Mouse (Mus musculus) embryo, embryonic 11 days (tissue): Measurements from ENCODE around the gene Stxbp1.

ENCODE experiments used
- DNase-seq: peaks from one replicate; pipeline ENCODE4 v3.0.0-alpha.2; 2015

The Stxbp1 gene

DNA sequence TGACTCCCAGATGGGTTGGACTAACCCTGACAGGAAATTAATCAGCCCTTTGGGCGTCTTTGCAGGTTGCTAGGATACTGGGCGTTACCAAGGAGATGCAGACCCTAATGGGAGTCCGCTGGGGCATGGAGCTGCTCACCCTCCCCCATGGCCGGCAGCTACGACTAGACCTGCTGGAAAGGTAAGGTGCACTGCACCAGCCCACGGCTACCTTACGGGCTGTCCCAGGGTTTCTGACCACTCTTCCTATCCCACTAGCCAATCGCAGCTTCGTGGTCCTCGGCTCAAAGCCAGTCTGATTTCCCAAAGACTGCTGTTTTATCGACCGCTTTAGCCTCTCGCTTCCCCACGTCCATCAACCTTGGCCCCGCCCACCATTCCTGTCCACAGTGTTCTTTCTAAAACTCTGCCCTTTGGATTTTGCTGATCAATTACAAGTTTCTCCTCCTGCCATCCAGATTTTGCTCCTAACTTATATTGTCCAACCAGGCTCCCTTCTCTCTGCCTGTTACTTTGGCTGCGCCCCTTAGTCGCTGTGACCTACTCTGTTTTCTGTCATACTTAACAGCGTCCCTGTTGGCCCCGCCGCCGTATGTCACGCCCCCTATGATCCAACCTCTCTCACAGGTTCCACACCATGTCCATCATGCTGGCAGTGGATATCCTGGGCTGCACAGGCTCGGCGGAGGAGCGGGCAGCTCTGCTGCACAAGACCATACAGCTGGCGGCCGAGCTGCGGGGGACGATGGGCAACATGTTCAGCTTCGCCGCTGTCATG, 96.0 kb downstream of the Stxbp1 start:
- DNase-seq: peak; percentile 87

DNA sequence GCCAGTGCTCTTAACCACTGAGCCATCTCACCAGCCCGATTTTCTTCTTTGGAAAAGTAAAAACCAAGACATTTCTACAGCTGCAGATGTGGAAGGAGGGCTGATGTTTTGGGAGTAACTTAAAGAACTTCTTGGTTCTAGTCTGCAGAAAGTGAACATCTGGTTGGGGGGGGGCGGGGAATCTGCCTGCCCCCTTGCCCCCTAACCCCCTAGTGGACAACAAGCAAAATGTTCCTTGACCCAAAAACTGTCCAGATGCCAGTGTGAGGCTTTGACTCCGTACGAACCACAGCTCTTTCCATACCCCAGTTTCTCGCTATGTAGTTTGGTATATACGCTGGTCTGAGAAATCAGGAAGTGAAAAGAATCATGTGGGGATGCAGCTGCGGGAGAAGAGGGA, 96.8 kb downstream of the Stxbp1 start:
- no peak for DNase-seq

DNA sequence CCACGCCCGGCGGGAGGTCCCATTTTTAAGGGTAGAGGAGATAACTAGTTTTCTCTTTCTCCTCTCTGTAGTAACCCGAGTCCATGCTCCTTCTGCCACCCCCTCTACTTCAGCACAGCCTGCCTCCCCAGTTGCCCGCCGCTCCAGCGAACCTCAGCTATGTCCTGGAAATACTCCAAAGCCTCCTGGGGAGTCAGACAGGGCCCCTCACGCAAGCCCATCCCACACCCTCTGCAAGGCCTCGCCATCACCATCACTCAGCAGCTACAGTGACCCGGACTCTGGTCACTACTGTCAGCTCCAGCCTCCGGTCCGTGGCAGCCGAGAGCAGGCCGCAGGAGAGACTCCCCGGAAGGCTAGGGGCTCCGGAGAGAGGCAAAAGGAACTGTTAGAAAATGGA, 98.0 kb downstream of the Stxbp1 start:
- no peak for DNase-seq

DNA sequence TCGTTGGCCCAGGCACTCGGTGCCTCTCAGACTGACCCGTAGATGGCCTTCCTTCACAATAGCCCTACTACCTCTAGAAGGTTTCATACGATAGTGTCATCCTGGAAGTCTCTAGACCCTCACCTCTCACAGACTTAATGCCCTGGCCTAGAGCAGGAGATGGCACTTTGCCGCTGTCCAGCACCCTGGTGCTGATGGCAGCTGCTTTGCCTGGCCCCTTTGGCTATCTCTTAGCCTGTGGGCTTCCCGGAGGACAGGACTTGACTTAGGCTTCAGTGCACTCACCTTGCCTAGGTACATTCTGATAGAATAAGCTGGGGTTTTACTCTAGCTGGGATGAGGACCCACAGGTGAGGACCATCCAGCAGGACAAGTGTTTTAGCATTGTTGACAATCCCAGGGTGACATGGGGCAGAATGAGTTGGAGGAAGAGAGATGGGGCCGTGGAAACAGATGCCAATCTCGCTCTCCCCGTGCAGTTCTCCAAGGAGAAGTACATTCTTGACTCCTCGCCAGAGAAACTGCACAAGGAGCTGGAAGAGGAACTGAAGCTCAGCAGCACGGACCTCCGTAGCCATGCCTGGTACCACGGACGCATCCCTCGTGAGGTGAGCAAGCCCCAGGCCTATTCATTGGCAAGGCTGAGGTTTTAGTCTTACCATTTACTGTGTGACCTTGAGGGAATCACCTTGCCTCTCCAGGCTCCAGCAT, 102.6 kb downstream of the Stxbp1 start:
- DNase-seq: no peak

DNA sequence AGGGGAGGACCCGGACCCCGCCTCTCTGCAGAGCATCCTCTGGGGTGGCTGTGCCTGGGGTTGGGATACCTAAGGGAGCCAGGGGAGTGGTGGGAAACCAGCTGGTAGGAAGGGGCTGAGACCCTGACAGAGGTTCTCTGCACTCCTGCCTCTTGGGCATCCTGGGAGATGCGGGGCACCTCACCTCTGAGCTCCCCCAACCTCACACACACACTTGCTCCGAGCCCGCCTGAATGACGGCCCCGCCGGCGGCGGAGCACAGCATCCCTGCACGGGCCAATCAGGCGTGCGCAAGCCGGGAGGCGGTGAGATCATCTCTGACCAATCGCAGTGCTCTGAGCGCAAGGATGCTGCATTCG, 104.9 kb downstream of the Stxbp1 start:
- peak; percentile 87 for DNase-seq

DNA sequence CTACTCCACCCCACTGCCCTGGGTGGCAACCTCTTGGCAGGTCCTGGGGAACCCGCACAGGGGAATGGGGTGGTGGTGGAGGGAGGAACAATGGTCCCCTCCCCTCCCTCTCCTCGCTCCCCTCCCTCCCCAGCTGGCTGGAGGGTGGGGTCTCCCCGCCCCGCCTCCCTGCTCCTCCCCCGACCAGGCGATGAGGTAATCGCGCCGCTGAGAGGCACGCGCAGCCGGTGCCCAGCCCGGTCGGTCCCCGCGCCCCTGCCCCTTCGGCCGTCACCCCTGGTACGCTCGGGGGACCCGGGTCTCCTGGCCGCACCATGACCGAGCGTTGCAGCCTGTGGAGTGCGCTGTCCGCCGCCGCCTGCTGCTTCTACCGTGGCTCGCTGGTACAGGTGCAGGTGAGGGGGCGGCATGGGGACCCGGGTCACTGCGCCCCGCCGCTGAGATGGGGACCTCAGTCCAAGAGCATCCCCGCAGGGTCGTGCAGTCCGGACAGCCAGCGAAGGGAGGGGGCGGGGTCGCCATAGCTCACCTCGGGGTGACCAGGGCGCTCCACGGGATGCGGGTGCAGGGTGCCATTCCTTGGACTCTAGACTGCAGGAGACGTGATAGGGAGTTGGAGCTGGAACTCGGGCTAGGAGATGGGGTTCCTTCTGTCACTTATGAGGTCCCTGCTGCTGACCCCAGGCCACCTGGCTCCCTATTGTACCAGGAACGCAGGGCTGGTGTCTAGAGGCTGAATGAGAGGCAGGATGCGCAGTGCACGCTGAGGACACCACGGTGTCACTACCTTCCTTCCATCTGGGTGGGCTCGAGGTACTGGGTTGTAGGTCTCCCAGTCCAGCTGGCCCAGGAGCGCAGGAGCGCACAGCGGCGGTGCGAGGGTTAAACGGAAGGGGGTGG, 105.5 kb downstream of the Stxbp1 start:
- peak; percentile 78 for DNase-seq

DNA sequence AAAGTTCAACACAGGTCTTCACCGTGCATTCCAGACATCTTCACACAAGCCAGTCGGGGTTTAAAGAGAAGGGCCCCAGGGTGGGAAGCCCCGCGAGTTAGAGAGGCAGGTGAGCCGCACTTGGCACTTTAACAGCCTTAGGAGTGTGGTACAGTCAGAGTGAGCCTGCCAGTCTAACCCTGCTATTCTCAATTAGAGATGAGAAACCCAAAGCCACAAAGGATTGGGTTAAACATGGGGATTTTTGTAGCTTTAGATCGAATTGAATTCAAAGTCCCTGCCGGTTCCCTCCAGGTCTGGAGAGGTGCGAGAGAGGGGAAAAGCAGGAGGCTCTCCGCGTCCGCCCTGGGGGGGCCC, 106.2 kb downstream of the Stxbp1 start, which contains the start of gene 6330409D20Rik:
6330409D20Rik (minus strand) TSS at position 101 of the 357 bp plus-strand sequence.
- DNase-seq: no peak

DNA sequence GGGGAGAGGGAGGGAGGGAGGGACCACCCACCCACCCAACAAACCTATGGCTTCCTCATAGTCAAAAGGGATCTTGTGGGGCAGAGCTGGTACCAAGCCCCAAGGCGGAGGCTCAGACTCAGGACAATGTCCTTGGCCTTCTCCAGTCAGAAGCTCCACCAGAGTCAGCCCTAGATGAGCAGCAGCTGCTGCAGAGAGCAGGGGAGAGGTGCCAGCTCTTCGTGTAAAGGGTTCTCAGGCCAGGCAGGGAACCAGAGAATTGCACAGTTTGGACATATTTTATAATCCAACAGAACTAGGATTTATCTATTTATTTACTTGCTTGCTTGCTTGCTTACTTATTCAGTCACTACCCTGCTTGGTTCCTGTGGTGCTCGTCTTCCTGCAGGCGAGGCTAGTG, 107.7 kb downstream of the Stxbp1 start:
- DNase-seq: no peak
